Mouse (Mus musculus) forebrain, embryonic 14.5 days (tissue): ENCODE results near the gene Tcf7. TPM values are rescaled to one million over a fixed set of nuclear protein-coding genes. Genes with fewer than 3 reads are reported as not detected.

Source experiments
- ATAC-seq: fragments of 200-750 bp; cut with Nextera tagmentation; 2 replicates; pipeline ENCODE4 v1.8.0; 2017; ENCODE audit warnings: mild to moderate bottlenecking, moderate library complexity
- DNase-seq: peaks from one replicate; pipeline ENCODE4 v3.0.0-alpha.2; 2015; ENCODE audit warnings: low spot score
- H3K27ac ChIP-seq: fragments of 300-500 bp; sonication (generic); 2 replicates; pipeline ENCODE4 v1.5.1; 2014; ENCODE audit warnings: low read depth, mild to moderate bottlenecking, control low read depth, low read length, moderate library complexity
- H3K27me3 ChIP-seq: fragments of 300-500 bp; sonication (generic); replicated peaks from 2 replicates; pipeline ENCODE4 v1.6.1; 2014; ENCODE audit warnings: low read length, control low read depth, mixed read lengths; ENCODE audit not compliant: control insufficient read depth, insufficient read depth
- H3K36me3 ChIP-seq: fragments of 300-500 bp; sonication (generic); 2 replicates; pipeline ENCODE4 v1.6.1; 2014; ENCODE audit warnings: low read length, control low read depth; ENCODE audit not compliant: control insufficient read depth, insufficient read depth
- H3K4me1 ChIP-seq: fragments of 300-500 bp; sonication (generic); 2 replicates; pipeline ENCODE4 v1.6.1; 2014; ENCODE audit warnings: antibody characterized with exemption, low read length, control low read depth; ENCODE audit not compliant: control insufficient read depth, insufficient read depth
- H3K4me2 ChIP-seq: fragments of 300-500 bp; sonication (generic); 2 replicates; pipeline ENCODE4 v1.6.1; 2014; ENCODE audit warnings: mild to moderate bottlenecking, control low read depth, low read length
- H3K4me3 ChIP-seq: fragments of 300-500 bp; sonication (generic); 2 replicates; pipeline ENCODE4 v1.5.1; 2014; ENCODE audit warnings: low read depth, low read length, control low read depth
- H3K9ac ChIP-seq: fragments of 300-500 bp; sonication (generic); 2 replicates; pipeline ENCODE4 v1.6.1; 2014; ENCODE audit warnings: mild to moderate bottlenecking, low read length, control low read depth, moderate library complexity
- H3K9me3 ChIP-seq: fragments of 300-500 bp; sonication (generic); replicated peaks from 2 replicates; pipeline ENCODE4 v1.6.1; 2016; ENCODE audit warnings: low read length, control low read depth, mixed read lengths; ENCODE audit not compliant: control insufficient read depth
- WGBS: fragments of 180-500 bp; shearing (Covaris S2); extraction: QIAGEN DNeasy Blood & Tissue Kit; methylation state at CpG from one replicate; pipeline ENCODE4 v1.1.7; 2014; 5-methylcytosine and 5-hydroxymethylcytosine counted together
- polyA plus RNA-seq: library from polyadenylated mRNA; unstranded; fragments of >200 nt; fragmentation: Nextera tagmentation; extraction: Ambion mirVana; gene quantifications from 2 replicates; pipeline ENCODE4 v1.2.1, GENCODE M21; 2014

Gene Tcf7
- polyA plus RNA-seq, 1 experiment from 2014 or later, result 2.6 TPM

GRCm38 (mm10) chr11:52273942-52274330 is 8.9 kb downstream of the Tcf7 start:
- H3K4me3 ChIP-seq, result no peak overlapping the region
- no peak overlapping the region for H3K4me2 ChIP-seq
- H3K36me3 ChIP-seq, result no peaks in the 10 kb centered on the region
- H3K27ac ChIP-seq, result no peak overlapping the region
- ATAC-seq, result no peak
- DNase-seq, result no peak
- WGBS, result 76% methylated on average over 4 of the region's 4 CpGs
- H3K27me3 ChIP-seq, result no peaks in the 10 kb centered on the region
- H3K9ac ChIP-seq, result no peak overlapping the region
- no peaks in the 10 kb centered on the region for H3K4me1 ChIP-seq
- H3K9me3 ChIP-seq, result no peaks in the 10 kb centered on the region

- Histone ChIP-seq H3K4me3 (no peak overlapping the region), H3K36me3 (no peaks in the 10 kb centered on the region), H3K9me3 (no peaks in the 10 kb centered on the region), H3K4me1 (no peaks in the 10 kb centered on the region), H3K9ac (no peak overlapping the region), H3K27me3 (no peaks in the 10 kb centered on the region), H3K4me2 (no peak overlapping the region), H3K27ac (no peak overlapping the region)
- WGBS, result 86% methylated on average over 11 of the region's 11 CpGs
- no peak for DNase-seq
- ATAC-seq, result no peak
Observed at GRCm38 (mm10) chr11:52273183-52273941, 9.5 kb downstream of the Tcf7 start.

- Histone ChIP-seq H3K9me3 (no peaks in the 10 kb centered on the region), H3K36me3 (no peaks in the 10 kb centered on the region), H3K4me3 (no peak overlapping the region), H3K4me1 (no peaks in the 10 kb centered on the region), H3K27ac (no peak overlapping the region), H3K9ac (no peak overlapping the region), H3K27me3 (no peaks in the 10 kb centered on the region), H3K4me2 (no peak overlapping the region)
- DNase-seq (no peak), ATAC-seq (no peak)
- WGBS, result 82% methylated on average over 6 of the region's 6 CpGs
Observed at GRCm38 (mm10) chr11:52272619-52273018, 10.2 kb downstream of the Tcf7 start.

DNA sequence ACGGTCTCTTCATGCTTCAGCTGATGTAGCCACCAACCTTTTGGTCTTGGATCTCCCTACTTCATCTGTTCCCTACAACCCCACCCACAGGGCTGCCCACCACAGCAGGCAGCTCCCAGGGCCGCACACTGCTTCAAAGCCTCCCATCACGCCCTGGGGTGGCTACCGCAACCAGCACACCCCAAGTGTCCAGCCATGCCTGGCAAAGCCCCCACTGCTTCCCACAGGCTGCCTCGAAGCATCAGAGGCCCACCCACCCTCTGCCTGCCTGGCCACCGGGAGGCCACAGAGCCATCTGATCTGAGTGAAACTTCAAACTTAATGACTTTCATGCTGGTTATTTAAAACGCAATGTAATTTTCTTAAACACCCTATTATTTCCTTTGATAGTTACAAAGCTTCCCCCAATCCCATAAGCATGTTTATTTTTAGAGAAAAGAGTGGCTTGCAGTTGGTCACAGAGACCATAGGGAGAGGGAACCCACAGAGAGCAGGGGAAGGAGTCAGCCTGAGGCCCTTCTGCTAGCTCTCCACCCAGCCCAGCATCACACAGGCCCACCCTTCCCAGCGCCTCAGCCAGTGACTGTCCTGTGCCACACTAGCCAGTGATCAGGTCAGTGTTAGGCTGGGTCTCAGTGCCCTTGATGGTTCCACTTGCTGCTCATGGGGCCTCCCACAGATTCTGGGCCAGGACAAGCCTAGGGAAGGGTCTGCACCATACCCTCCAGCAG is 10.9 kb downstream of the Tcf7 start:
- Histone ChIP-seq H3K4me3 (no peak overlapping the region), H3K27ac (no peak overlapping the region), H3K27me3 (no peaks in the 10 kb centered on the region), H3K9ac (no peak overlapping the region), H3K36me3 (no peaks in the 10 kb centered on the region), H3K4me2 (no peak overlapping the region), H3K9me3 (no peaks in the 10 kb centered on the region), H3K4me1 (no peaks in the 10 kb centered on the region)
- DNase-seq, result no peak
- WGBS, result 77% methylated on average over 8 of the region's 8 CpGs
- no peak for ATAC-seq

GRCm38 (mm10) chr11:52269841-52270240 is 13.0 kb downstream of the Tcf7 start:
- Histone ChIP-seq H3K9ac (no peak overlapping the region), H3K4me3 (no peak overlapping the region), H3K4me2 (no peak overlapping the region), H3K27me3 (no peaks in the 10 kb centered on the region), H3K36me3 (no peaks in the 10 kb centered on the region), H3K27ac (no peak overlapping the region), H3K9me3 (no peaks in the 10 kb centered on the region), H3K4me1 (no peaks in the 10 kb centered on the region)
- WGBS, result 69% methylated on average over 6 of the region's 6 CpGs
- ATAC-seq, result no peak
- no peak for DNase-seq

DNA sequence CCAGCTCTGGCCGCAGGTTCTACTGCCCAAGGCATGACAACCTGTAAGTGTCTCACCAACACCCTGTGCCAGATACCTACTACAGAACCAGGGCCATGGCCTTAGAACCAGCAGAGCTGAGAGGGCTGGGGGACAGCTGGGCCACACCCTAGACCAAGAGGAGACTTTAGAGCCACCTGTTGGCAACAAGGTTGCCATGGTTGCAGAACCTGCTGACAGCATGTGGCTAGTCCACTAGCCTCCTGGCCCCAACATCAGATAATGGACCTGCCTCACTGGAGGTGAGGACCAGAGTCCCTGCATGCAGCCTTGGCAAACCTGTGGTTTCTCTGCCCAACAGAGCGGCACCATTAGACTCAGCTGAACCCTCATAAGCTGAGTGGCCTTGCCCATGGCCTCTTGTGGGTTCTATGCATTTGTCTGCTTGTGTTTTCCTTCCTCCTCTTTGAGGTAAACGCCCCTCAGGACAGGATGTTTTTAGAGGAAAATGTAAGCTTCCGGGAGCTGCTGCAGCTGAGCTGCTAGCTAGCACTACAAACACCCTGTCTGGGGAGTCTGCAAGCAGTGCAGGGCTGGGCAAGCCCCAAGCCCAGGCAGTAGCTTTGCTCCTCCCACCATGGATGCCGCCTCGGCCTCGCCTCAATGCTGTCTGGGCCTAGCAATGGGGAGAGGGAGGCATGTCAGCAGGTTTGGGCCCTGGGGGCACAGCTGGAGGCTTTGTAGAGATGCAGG is 14.5 kb downstream of the Tcf7 start:
- Histone ChIP-seq H3K9ac (no peak overlapping the region), H3K4me3 (no peak overlapping the region)

DNA sequence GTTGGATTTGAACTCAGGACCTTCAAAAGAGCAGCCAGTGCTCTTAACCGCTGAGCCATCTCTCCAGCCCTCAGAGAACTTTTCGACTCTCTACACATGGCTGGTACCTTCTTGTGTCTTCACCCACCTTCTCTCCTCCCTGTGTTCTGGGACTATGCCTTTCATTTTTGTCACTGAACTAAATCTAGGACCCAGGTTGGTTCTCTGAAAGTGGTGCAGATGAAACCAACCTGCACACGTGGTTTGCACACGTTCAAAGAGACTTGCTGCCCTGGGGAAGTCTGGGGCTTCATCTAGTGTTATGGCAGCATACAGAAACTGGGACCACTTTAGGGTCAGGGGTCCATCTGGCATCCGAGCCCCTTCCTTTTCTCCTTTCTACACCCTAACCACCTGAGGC is 15.5 kb downstream of the Tcf7 start:
- Histone ChIP-seq H3K27me3 (no peaks in the 10 kb centered on the region), H3K27ac (no peak overlapping the region), H3K9ac (no peak overlapping the region), H3K4me1 (no peaks in the 10 kb centered on the region), H3K4me2 (no peak overlapping the region), H3K4me3 (no peak overlapping the region), H3K9me3 (no peaks in the 10 kb centered on the region), H3K36me3 (no peaks in the 10 kb centered on the region)
- WGBS, result 87% methylated on average over 5 of the region's 5 CpGs
- ATAC-seq, result no peak
- no peak for DNase-seq

More for the DNA sequence above, 14.5 kb downstream of the Tcf7 start:
- Histone ChIP-seq H3K4me2 (no peak overlapping the region), H3K9me3 (no peaks in the 10 kb centered on the region), H3K4me1 (no peaks in the 10 kb centered on the region), H3K27me3 (no peaks in the 10 kb centered on the region), H3K27ac (no peak overlapping the region), H3K36me3 (no peaks in the 10 kb centered on the region)
- no peak for DNase-seq
- no peak for ATAC-seq
- WGBS, result 64% methylated on average over 7 of the region's 7 CpGs

- no peaks in the 10 kb centered on the region for H3K4me1 ChIP-seq
- ATAC-seq (no peak), DNase-seq (no peak)
- no peaks in the 10 kb centered on the region for H3K36me3 ChIP-seq
- H3K4me3 ChIP-seq, result no peak overlapping the region
- no peak overlapping the region for H3K27ac ChIP-seq
- 76% methylated on average over 12 of the region's 12 CpGs for WGBS
- H3K9ac ChIP-seq, result no peak overlapping the region
- H3K27me3 ChIP-seq, result no peaks in the 10 kb centered on the region
- no peak overlapping the region for H3K4me2 ChIP-seq
- no peaks in the 10 kb centered on the region for H3K9me3 ChIP-seq
Observed at GRCm38 (mm10) chr11:52265616-52266307, 17.1 kb downstream of the Tcf7 start.
